Mouse (Mus musculus): ENCODE data around the gene Gm2564. TPM values are rescaled to one million over a fixed set of nuclear protein-coding genes. Genes with fewer than 3 reads are reported as not detected.

Gene Gm2564
- total RNA-seq (2023) = not detected in 4 replicates

GRCm38 (mm10) chr4:42629419-42629818 is at the start of gene Gm2564:
Gene Gm2564, plus strand, starts transcription at chr4:42629719.

DNA sequence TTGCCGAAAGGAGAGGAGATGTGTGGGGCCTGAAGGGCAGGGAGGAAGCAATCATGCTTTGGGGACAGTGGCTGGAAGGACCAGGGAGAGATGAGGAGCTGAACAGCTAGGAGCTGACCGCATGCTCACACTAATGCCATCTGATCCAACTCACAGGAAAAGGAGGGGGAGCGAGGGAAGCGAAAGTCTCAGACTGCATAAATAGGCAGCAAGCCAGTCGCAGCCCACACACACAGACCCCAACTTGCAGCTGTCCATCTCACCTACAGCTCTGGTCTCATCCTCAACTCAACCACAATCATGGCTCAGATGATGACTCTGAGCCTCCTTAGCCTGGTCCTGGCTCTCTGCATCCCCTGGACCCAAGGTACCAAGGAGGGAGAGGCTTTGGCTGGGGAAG is 17.6 kb upstream of the Gm2564 start, which contains the start of gene Gm10591:
Gm10591 (plus strand) TSS at position 301 of the 400 bp plus-strand sequence.

DNA sequence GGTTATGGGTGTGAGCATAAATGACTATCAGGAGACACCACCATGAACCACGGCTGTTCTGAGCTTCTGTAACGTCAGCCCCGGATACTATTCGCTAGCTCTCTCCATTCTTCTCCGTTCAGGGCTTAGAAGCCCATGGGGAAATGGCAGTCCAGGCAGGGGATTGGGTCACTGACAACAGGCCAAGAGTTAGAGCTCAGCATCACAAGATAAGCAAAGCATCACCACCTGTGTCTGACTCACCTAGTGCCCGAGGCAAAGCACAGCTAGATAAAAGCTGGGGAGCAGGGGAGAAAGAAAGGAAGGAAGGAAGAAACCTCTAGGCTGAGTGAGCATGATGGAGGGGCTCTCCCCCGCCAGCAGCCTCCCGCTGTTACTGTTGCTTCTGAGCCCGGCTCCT is 25.4 kb downstream of the Gm2564 start, which contains the start of gene Ccl27b:
Ccl27b (plus strand) TSS at position 301 of the 400 bp plus-strand sequence.

GRCm38 (mm10) chr4:42661793-42662192 is 32.3 kb downstream of the Gm2564 start, which contains the start of gene Il11ra2:
Gene Il11ra2, minus strand, starts transcription at chr4:42661893.

Other genes with a start within 250 kb of the Gm2564 start
- not detected in 4 replicates for gene Gm21586, start 190.3 kb upstream of the Gm2564 start, total RNA-seq (2023)
- gene Gm2163, start 163.0 kb upstream of the Gm2564 start, total RNA-seq (2023) = not detected in 4 replicates
- gene Fam205a2, start 101.5 kb upstream of the Gm2564 start, total RNA-seq (2023) = not detected in 4 replicates
- gene Gm10591, start 17.5 kb upstream of the Gm2564 start, total RNA-seq (2023) = not detected in 4 replicates
- not detected in 4 replicates for gene Ccl27b, start 25.5 kb downstream of the Gm2564 start, total RNA-seq (2023)
- gene Il11ra2, start 32.2 kb downstream of the Gm2564 start, total RNA-seq (2023) = not detected in 4 replicates
- not detected in 4 replicates for gene 4930578G10Rik, start 105.8 kb downstream of the Gm2564 start, total RNA-seq (2023)
- gene Ccl19, start 126.9 kb downstream of the Gm2564 start, total RNA-seq (2023) = not detected in 4 replicates
- gene Ccl21a, start 144.3 kb downstream of the Gm2564 start, total RNA-seq (2023) = not detected in 4 replicates
- gene Fam205a1, start 224.2 kb downstream of the Gm2564 start, total RNA-seq (2023) = not detected in 4 replicates
- not detected in 4 replicates for gene Gm12394, start 227.1 kb downstream of the Gm2564 start, total RNA-seq (2023)
- gene Fam205c, start 244.5 kb downstream of the Gm2564 start, total RNA-seq (2023) = not detected in 4 replicates

Measured in B cell, adult 62 days (primary cell).